Mouse (Mus musculus): ENCODE measurements around the gene Fndc10. TPM values are rescaled to one million over a fixed set of nuclear protein-coding genes. Genes with fewer than 3 reads are reported as not detected.
"Not testable (repeated sequence)": the region's sequence is repeated elsewhere in the genome, so short reads cannot be mapped to it uniquely, and the experiment has no call there.

Gene Fndc10
- total RNA-seq, 2 experiments from 2014 or later, result 31.5 to 48.1 TPM

- DNase-seq (ENCODE audit: low spot score in 2 of 2), result peak; percentile 26 to 44
Measured at GRCm38 (mm10) chr4:155734951-155735702, 41.0 kb downstream of the Fndc10 start.

GRCm38 (mm10) chr4:155735788-155736187, 41.6 kb downstream of the Fndc10 start:
- DNase-seq (ENCODE audit: low spot score in 2 of 2), result no peak

- DNase-seq (ENCODE audit: low spot score in 2 of 2), result no peak
Measured at GRCm38 (mm10) chr4:155736421-155736820, 42.3 kb downstream of the Fndc10 start.

- DNase-seq (ENCODE audit: low spot score in 2 of 2), result no peak
Measured at GRCm38 (mm10) chr4:155738262-155738661, 44.1 kb downstream of the Fndc10 start.

DNA sequence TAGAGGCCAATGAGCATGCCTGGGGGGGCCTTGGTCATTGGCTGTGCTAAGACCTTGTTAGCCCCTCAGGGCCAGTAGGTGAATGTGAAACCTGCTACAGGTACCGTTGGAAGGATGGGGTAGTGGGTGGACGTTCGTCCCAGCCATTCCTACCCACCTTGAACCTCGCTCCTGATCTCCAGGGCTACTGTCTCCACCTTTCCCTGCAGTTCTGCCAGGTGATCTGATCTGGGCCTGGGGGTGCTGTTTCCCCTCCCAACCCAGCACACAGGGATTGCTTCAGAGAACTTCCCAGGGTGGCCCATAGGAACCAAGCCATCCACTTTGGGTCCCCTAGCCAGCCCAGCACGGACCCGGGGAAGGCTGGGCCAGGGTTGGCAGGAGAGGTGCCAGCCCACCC, 45.0 kb downstream of the Fndc10 start:
- DNase-seq (ENCODE audit: low spot score in 2 of 2), result no peak

DNA sequence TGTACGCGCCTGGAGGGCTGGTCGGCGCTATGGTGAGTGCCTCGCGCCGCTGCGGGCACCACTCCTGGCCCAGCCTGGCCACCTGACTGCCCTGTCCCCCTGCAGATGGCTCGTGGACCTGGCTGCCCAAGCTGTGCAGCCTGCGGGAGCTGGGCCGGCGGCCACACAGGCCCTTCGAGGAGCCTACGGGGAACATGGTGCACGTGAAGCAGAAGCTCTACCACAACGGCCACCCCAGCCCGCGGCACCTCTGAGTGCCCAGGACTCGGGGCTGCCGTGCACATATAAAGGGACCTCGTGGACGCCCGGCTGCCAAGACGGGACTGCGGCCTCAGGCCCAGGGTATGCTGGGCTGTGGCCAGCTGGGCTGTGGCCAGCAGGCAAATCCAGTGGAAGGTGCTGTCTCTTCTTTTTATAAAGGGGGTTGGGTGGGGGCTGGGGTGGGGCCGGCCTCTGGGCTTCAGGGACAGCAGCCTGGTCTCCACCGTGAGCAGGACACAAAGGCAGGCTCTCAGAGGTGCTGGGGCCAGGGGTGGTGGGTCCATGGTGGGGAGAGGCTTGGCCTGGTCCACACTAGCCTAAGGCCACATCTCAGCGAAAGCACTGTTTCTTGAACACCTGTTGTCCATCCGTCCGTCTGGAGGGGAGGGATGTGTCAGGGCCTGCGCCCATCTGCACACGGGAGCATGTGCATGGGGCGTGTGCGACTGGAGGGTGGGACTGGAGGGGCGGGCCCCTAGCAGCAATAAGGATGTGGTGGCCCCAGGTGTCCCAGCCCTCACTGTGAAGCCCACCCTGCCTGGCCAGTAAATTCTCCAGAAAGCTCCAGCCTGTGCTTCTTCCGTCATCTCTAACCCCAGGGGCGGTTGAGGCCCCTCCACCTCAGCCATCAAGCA, 45.8 kb downstream of the Fndc10 start:
- no peak for DNase-seq (ENCODE audit: low spot score in 2 of 2)

GRCm38 (mm10) chr4:155740681-155741080, 46.5 kb downstream of the Fndc10 start:
- DNase-seq (ENCODE audit: low spot score in 2 of 2), result not testable (repeated sequence)

DNA sequence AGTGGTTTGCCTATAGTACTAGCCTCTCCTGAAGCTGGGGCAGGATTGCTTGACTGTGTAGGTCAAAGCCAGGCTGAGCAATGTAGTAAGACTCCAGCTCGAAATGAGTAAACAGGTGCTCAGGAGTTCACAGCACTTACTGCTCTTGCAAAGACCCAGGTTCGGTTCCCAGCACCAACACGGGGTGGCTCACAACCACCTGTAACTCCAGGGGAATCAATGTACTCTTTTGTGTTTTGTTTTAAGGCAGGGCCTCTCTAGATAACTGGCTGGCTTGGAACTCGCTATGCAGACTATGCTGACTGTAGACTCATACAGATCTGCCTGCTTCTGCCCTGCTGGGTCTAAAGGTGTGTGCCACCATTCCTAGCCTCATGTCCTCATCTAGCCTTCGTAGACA, 48.5 kb downstream of the Fndc10 start:
- no peak for DNase-seq (ENCODE audit: low spot score in 2 of 2)

DNA sequence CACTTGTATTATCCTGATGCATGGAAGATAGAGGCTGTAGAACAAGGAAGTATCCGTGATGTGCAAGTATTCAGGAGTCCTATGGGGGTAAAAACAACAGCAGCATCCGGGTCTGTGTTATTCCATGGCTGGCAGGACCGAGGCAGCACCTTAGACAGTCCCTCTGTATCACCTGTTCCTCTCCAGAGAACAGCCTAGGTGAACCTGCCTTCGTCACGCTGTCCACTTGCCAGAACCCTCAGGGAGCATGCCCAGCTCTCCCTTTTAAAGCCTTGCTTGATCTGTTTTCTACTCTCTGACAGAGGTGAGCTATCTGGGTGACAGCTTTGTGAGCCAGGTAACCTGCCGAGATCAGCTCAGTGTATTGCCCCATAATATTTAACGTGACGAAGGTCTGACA, 50.3 kb downstream of the Fndc10 start:
- no peak for DNase-seq (ENCODE audit: low spot score in 2 of 2)

DNA sequence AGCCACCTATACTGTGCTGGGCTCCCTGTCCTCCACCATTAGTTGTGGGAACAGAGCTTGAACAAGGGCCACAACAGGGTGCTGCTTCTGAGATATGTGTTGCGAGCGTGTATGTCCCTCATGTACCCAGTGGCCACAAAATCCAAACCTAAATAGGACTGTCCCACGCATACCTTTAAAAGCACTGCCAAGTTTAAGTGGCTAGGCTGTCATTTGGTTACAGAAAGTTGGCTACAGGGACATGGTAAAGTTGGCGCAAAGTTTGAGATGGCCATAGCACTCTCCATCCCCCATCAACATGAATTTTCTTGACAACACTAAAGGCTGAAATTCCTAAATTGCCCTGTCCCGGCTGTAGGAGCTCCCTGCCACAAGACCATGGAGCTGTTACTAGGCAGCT, 51.0 kb downstream of the Fndc10 start:
- DNase-seq (ENCODE audit: low spot score in 2 of 2), result no peak

Other genes starting within 250 kb of the Fndc10 start
- 1 to 10 TPM; 5.9 to 7.5 TPM for gene Tmem52, start 225.2 kb upstream of the Fndc10 start, total RNA-seq (2021)
- 100 to 1,000 TPM; 436 to 441 TPM for gene Gnb1, start 203.0 kb upstream of the Fndc10 start, total RNA-seq (2021)
- 100 to 1,000 TPM; 160 to 313 TPM for gene Nadk, start 132.0 kb upstream of the Fndc10 start, total RNA-seq (2021)
- 10 to 100 TPM; 28.6 to 35.7 TPM for gene Slc35e2, start 92.9 kb upstream of the Fndc10 start, total RNA-seq (2021)
- gene Cdk11b, start 69.5 kb upstream of the Fndc10 start, total RNA-seq (2021), result 10 to 100 TPM; 56.8 to 62.0 TPM
- gene Gm10563, start 48.9 kb upstream of the Fndc10 start, total RNA-seq (2021), result not detected
- 10 to 100 TPM in 1 of 2 experiments, 1 to 10 TPM in 1; 5.6 to 12.8 TPM for gene Mmp23, start 41.0 kb upstream of the Fndc10 start, total RNA-seq (2021)
- gene Mib2, start 25.1 kb upstream of the Fndc10 start, total RNA-seq (2021), result 10 to 100 TPM; 57.1 to 59.7 TPM
- gene Ssu72, start 10.5 kb downstream of the Fndc10 start, total RNA-seq (2021), result 100 to 1,000 TPM in 1 of 2 experiments, 10 to 100 TPM in 1; 92.0 to 105 TPM
- under 1 TPM; 0.48 to 0.89 TPM for gene Tmem240, start 40.5 kb downstream of the Fndc10 start, total RNA-seq (2021)
- 10 to 100 TPM; 96.2 to 99.8 TPM for gene Atad3a, start 66.8 kb downstream of the Fndc10 start, total RNA-seq (2021)
- 10 to 100 TPM in 1 of 2 experiments, 1 to 10 TPM in 1; 3.8 to 12.3 TPM for gene Vwa1, start 80.4 kb downstream of the Fndc10 start, total RNA-seq (2021)
- under 1 TPM; 0.56 to 0.70 TPM for gene Tmem88b, start 91.5 kb downstream of the Fndc10 start, total RNA-seq (2021)
- not detected for gene Ankrd65, start 96.1 kb downstream of the Fndc10 start, total RNA-seq (2021)
- gene Mrpl20, start 108.5 kb downstream of the Fndc10 start, total RNA-seq (2021), result 100 to 1,000 TPM; 143 to 148 TPM
- gene Ccnl2, start 118.1 kb downstream of the Fndc10 start, total RNA-seq (2021), result 100 to 1,000 TPM; 112 to 146 TPM
- 100 to 1,000 TPM; 142 to 164 TPM for gene Aurkaip1, start 136.9 kb downstream of the Fndc10 start, total RNA-seq (2021)
- gene Mxra8, start 145.3 kb downstream of the Fndc10 start, total RNA-seq (2021), result 10 to 100 TPM; 40.0 to 43.1 TPM
- 10 to 100 TPM; 62.3 to 87.0 TPM for gene Dvl1, start 153.1 kb downstream of the Fndc10 start, total RNA-seq (2021)
- gene Tas1r3, start 169.0 kb downstream of the Fndc10 start, total RNA-seq (2021), result under 1 TPM; 0.27 to 0.42 TPM
- 10 to 100 TPM; 16.9 to 17.5 TPM for gene Cptp, start 175.1 kb downstream of the Fndc10 start, total RNA-seq (2021)
- 10 to 100 TPM; 26.4 to 29.7 TPM for gene Ints11, start 175.2 kb downstream of the Fndc10 start, total RNA-seq (2021)
- 10 to 100 TPM; 28.1 to 32.8 TPM for gene Pusl1, start 197.4 kb downstream of the Fndc10 start, total RNA-seq (2021)
- 10 to 100 TPM; 17.2 to 19.3 TPM for gene Acap3, start 197.5 kb downstream of the Fndc10 start, total RNA-seq (2021)
- 10 to 100 TPM; 75.5 to 85.8 TPM for gene Ube2j2, start 249.5 kb downstream of the Fndc10 start, total RNA-seq (2021)

Data from adrenal gland, adult 18-20 months (tissue).